Mouse (Mus musculus) liver, embryonic 16.5 days (tissue): Measurements from ENCODE around the gene Kdm4a. TPM values are rescaled to one million over a fixed set of nuclear protein-coding genes. Genes with fewer than 3 reads are reported as not detected.
A peak's percentile ranks its signal among the peaks of the same experiment; 100 is the strongest.

Source experiments
- ATAC-seq: fragments of 200-750 bp; cut with Nextera tagmentation; 2 replicates; pipeline ENCODE4 v1.8.0; 2017; ENCODE audit warnings: low read depth, mild to moderate bottlenecking, moderate number of reproducible peaks, moderate library complexity
- H3K27ac ChIP-seq: fragments of 300-500 bp; sonication (generic); 2 replicates; pipeline ENCODE4 v1.5.1; 2014; ENCODE audit warnings: mild to moderate bottlenecking, low read length
- H3K27me3 ChIP-seq: fragments of 300-500 bp; sonication (generic); 2 replicates; pipeline ENCODE4 v1.6.1; 2014; ENCODE audit warnings: low read depth, low read length, mixed read lengths; ENCODE audit not compliant: control insufficient read depth, insufficient read depth
- H3K36me3 ChIP-seq: fragments of 300-500 bp; sonication (generic); 2 replicates; pipeline ENCODE4 v1.6.1; 2014; ENCODE audit warnings: mild to moderate bottlenecking; ENCODE audit not compliant: control insufficient read depth, insufficient read depth
- H3K4me1 ChIP-seq: fragments of 300-500 bp; sonication (generic); 2 replicates; pipeline ENCODE4 v1.6.1; 2014; ENCODE audit warnings: low read depth, low read length, mixed read lengths; ENCODE audit not compliant: control insufficient read depth
- H3K4me2 ChIP-seq: fragments of 300-500 bp; sonication (generic); 2 replicates; pipeline ENCODE4 v1.6.1; 2014; ENCODE audit warnings: low read depth, low read length, mixed read lengths
- H3K4me3 ChIP-seq: fragments of 300-500 bp; sonication (generic); 2 replicates; pipeline ENCODE4 v1.5.1; 2014; ENCODE audit warnings: low read depth, mild to moderate bottlenecking, low read length
- H3K9ac ChIP-seq: fragments of 300-500 bp; sonication (generic); 2 replicates; pipeline ENCODE4 v1.6.1; 2014; ENCODE audit warnings: low read depth, low read length
- H3K9me3 ChIP-seq: fragments of 300-500 bp; sonication (generic); replicated peaks from 2 replicates; pipeline ENCODE4 v1.6.1; 2016; ENCODE audit warnings: low read length; ENCODE audit not compliant: control insufficient read depth
- WGBS: fragments of 180-500 bp; shearing (Covaris S2); extraction: QIAGEN DNeasy Blood & Tissue Kit; methylation state at CpG from one replicate; pipeline ENCODE4 v1.1.7; 2014; ENCODE audit not compliant: insufficient replicate concordance; 5-methylcytosine and 5-hydroxymethylcytosine counted together
- polyA plus RNA-seq: library from polyadenylated mRNA; unstranded; fragments of >200 nt; fragmentation: Nextera tagmentation; extraction: Ambion mirVana; gene quantifications from 2 replicates; pipeline ENCODE4 v1.2.1, GENCODE M21; 2015

Kdm4a gene
- polyA plus RNA-seq, 1 experiment from 2014 or later, result 9.7 TPM

GRCm38 (mm10) chr4:118214891-118215290 is 35.0 kb upstream of the Kdm4a start:
- 75% methylated on average over 1 of the region's 1 CpGs for WGBS
- Histone ChIP-seq H3K4me2 (no peak overlapping the region), H3K4me3 (no peak overlapping the region), H3K27me3 (no peaks in the 10 kb centered on the region), H3K9ac (no peak overlapping the region), H3K4me1 (no peaks in the 10 kb centered on the region; the same call in 1 of the 2 replicates), H3K9me3 (no peaks in the 10 kb centered on the region), H3K36me3 (0 out of 2 replicates have a peak, but pooled peaks cover 2% of the 10 kb centered on the region), H3K27ac (no peak overlapping the region)
- no peak for ATAC-seq

GRCm38 (mm10) chr4:118206918-118207640 is 27.2 kb upstream of the Kdm4a start:
- H3K36me3 ChIP-seq, result no peaks in the 10 kb centered on the region
- no peaks in the 10 kb centered on the region; the same call in 1 of the 2 replicates for H3K4me1 ChIP-seq
- no peak overlapping the region for H3K9ac ChIP-seq
- H3K4me3 ChIP-seq, result no peak overlapping the region
- H3K4me2 ChIP-seq, result no peak overlapping the region
- ATAC-seq, result no peak
- H3K27ac ChIP-seq, result no peak overlapping the region
- H3K9me3 ChIP-seq, result no peaks in the 10 kb centered on the region
- WGBS, result 64% methylated on average over 10 of the region's 10 CpGs
- no peaks in the 10 kb centered on the region for H3K27me3 ChIP-seq

- Histone ChIP-seq H3K4me1 (no peaks in the 10 kb centered on the region; the same call in 1 of the 2 replicates), H3K9ac (no peak overlapping the region), H3K27me3 (no peaks in the 10 kb centered on the region), H3K36me3 (no peaks in the 10 kb centered on the region), H3K4me2 (no peak overlapping the region), H3K9me3 (no peaks in the 10 kb centered on the region), H3K4me3 (no peak overlapping the region), H3K27ac (peak overlapping the region; percentile 83)
- 75% methylated on average over 2 of the region's 2 CpGs for WGBS
- peak; percentile 80 for ATAC-seq
Observed at GRCm38 (mm10) chr4:118205906-118206305, 26.1 kb upstream of the Kdm4a start.

DNA sequence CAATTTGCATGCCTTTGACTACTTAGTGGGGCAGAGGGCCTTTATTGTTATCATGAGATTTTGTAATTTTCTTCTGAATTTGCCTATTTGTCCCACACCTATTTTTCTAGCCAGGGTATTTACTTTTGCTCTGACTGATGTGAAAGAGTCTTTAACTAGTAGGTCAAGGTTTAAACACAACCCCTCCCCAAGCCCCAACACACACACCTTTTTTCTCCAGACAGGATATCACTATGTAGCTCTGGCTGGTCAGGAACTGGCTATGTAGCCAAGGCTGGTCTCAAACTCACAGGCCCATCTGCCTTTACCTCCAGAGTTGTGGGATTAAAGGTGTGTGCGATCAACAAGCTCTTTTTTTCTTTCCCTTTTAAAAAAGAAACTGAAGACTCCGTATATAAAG is 19.2 kb upstream of the Kdm4a start:
- H3K27ac ChIP-seq, result peak overlapping the region; percentile 26; the same call in 1 of the 2 replicates

DNA sequence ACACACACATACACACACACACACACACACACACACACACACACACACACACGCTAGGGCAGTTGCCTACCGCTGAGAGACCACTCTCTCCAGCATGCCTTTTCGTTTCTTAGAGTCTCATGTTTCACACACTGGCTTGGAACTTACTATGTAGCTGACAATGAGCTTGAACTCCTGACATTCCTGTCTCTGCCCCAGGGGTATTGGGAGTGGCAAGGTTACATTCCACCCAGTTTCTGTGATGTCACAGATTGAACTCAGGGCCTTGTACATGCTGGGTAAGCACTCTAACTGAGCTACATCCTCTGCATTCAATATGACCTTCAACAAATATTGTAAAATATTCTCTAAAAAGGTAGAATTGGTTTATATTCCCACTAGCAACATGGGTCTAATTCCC is 18.8 kb upstream of the Kdm4a start:
- Histone ChIP-seq H3K4me2 (no peak overlapping the region), H3K9ac (no peak overlapping the region), H3K27ac (no peak overlapping the region), H3K36me3 (no peaks in the 10 kb centered on the region), H3K27me3 (no peaks in the 10 kb centered on the region), H3K9me3 (no peaks in the 10 kb centered on the region), H3K4me3 (no peak overlapping the region), H3K4me1 (no peaks in the 10 kb centered on the region)
- WGBS, result 56% methylated on average over 3 of the region's 3 CpGs
- ATAC-seq, result no peak

More for the DNA sequence above, 19.2 kb upstream of the Kdm4a start:
- H3K4me3 ChIP-seq, result no peak overlapping the region
- no peak overlapping the region for H3K4me2 ChIP-seq
- WGBS, result 75% methylated on average over 2 of the region's 2 CpGs
- no peak for ATAC-seq
- no peaks in the 10 kb centered on the region for H3K36me3 ChIP-seq
- no peak overlapping the region for H3K9ac ChIP-seq
- H3K27me3 ChIP-seq, result no peaks in the 10 kb centered on the region
- H3K4me1 ChIP-seq, result no peaks in the 10 kb centered on the region
- H3K9me3 ChIP-seq, result no peaks in the 10 kb centered on the region

DNA sequence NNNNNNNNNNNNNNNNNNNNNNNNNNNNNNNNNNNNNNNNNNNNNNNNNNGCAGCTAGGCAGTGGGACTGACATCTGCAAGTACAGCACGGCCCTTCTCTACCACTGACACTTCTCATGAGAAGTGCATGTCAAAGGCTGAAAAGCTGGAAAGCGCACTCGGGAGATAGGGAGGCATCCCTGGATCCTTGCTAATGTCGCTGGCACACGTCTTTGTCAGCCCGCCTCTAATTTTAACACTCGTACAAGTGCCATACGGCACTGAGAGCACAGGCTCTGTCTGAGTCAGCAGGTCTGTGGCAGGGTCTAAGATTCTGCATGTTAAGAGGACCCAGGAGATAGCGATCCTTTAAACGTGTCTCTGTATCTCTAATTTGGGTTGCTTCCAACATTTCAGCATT is 16.3 kb upstream of the Kdm4a start:
- H3K9ac ChIP-seq, result no peak overlapping the region
- H3K27ac ChIP-seq, result no peak overlapping the region
- WGBS, result 69% methylated on average over 10 of the region's 10 CpGs
- no peaks in the 10 kb centered on the region for H3K4me1 ChIP-seq
- H3K9me3 ChIP-seq, result no peaks in the 10 kb centered on the region
- H3K36me3 ChIP-seq, result no peaks in the 10 kb centered on the region
- H3K27me3 ChIP-seq, result no peaks in the 10 kb centered on the region
- H3K4me3 ChIP-seq, result no peak overlapping the region
- no peak for ATAC-seq
- H3K4me2 ChIP-seq, result no peak overlapping the region

DNA sequence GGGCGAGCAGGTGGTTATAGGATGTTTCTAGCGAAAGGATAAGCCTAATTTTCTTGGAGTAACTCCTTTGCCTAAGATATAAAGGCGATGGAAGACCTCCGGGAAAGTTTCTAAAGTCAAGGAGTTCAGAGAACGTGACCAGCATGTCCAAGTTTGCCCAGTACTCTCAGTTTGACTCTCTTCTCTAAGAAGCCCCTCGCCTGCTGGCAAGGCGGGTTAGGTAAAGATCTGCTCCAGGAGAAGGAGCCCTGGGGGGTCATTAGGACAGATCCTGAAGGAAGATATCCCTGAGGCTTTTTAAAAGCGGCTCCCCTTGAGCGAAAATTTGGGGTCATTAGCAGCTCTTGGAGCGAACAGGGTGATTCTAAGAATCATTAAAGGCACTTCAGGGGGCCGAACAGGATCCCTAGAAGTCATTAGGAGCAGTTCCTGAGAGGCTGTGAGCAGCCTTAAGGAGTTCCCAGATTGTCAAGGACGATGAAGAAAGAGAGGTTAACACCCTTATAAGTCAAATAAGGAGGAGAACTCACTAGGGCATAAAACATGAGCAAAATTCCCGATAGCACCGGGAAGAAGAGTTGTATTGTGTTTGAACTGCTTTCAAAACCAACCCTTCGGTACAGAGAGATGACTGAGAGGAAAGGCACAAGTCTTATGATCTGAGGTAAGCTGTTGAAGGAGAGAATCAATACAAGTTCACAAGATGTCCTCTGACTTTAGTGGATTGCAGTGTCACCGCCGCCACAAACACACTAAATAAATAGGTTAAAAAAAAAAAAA is 648 bp upstream of the Kdm4a start:
- no peak for ATAC-seq
- Histone ChIP-seq H3K4me3 (peak overlapping the region; percentile 79), H3K4me2 (peak overlapping the region; percentile 85), H3K4me1 (peaks cover 12% of the 10 kb centered on the region), H3K9me3 (no peaks in the 10 kb centered on the region), H3K9ac (peak overlapping the region; percentile 85), H3K27ac (peak overlapping the region; percentile 96), H3K27me3 (no peaks in the 10 kb centered on the region), H3K36me3 (peaks cover 15% of the 10 kb centered on the region)
- 15% methylated on average over 17 of the region's 17 CpGs for WGBS

GRCm38 (mm10) chr4:118178952-118179466 is 834 bp downstream of the Kdm4a start:
- H3K27ac ChIP-seq, result peak overlapping the region; percentile 66
- H3K4me2 ChIP-seq, result peak overlapping the region; percentile 67
- H3K9ac ChIP-seq, result peak overlapping the region; percentile 85
- H3K27me3 ChIP-seq, result no peaks in the 10 kb centered on the region
- no peak for ATAC-seq
- H3K4me3 ChIP-seq, result peak overlapping the region; percentile 79
- H3K9me3 ChIP-seq, result no peaks in the 10 kb centered on the region
- H3K4me1 ChIP-seq, result peaks cover 12% of the 10 kb centered on the region
- WGBS, result under 1% methylated on average over 12 of the region's 12 CpGs
- peaks cover 29% of the 10 kb centered on the region for H3K36me3 ChIP-seq

DNA sequence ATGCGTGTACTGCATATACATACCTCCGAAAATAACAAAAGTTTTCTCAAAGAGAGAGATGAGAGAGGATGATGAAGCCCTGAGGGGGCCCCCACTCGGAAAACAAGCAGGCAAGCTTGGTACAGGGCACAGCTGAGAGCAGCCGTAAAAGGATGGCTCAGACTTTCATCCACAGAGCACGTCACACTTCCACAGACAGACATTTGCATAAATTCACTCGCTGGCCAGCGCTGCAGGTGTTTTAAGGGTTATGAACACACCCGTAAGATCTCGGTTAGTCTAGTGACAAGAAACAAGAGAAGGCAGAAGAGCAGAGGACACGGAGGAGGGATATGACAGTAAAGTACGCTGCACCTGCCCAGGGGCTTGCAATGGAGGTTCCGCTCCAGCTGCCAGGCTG is 7.4 kb downstream of the Kdm4a start:
- H3K9me3 ChIP-seq, result no peaks in the 10 kb centered on the region
- no peak overlapping the region for H3K4me3 ChIP-seq
- H3K27ac ChIP-seq, result no peak overlapping the region
- H3K36me3 ChIP-seq, result peaks cover 80% of the 10 kb centered on the region
- 85% methylated on average over 12 of the region's 12 CpGs for WGBS
- no peak overlapping the region for H3K4me2 ChIP-seq
- H3K4me1 ChIP-seq, result no peaks in the 10 kb centered on the region
- H3K27me3 ChIP-seq, result no peaks in the 10 kb centered on the region
- ATAC-seq, result no peak
- H3K9ac ChIP-seq, result no peak overlapping the region
